Mouse (Mus musculus): ENCODE results near the gene Kcnk3. TPM values are rescaled to one million over a fixed set of nuclear protein-coding genes. Genes with fewer than 3 reads are reported as not detected.

Kcnk3 gene
- total RNA-seq, 2 experiments from 2014 or later = not detected

DNA sequence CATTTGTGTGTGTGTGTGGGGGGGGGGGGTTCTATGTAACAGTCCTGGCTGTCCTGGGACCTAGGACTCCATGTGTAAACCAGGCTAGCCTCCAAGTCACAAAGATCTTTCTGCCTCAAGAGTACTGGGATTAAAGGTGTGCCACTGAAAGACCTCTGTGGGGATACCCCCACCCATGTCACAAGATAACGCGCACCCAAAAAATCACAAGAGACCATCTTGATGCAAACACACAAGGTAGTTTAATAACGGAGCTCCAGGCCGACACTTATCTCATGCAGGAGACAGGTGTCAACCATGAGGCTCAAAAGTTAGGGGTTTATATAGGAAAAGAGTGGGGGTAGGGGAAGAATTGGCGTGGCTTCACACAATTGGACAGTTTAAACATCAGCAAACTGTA lies 72.8 kb downstream of the Kcnk3 start:
- no peak for ATAC-seq (replicated peaks; ENCODE audit: low FRiP score, low TSS enrichment, poor library complexity, severe bottlenecking)

DNA sequence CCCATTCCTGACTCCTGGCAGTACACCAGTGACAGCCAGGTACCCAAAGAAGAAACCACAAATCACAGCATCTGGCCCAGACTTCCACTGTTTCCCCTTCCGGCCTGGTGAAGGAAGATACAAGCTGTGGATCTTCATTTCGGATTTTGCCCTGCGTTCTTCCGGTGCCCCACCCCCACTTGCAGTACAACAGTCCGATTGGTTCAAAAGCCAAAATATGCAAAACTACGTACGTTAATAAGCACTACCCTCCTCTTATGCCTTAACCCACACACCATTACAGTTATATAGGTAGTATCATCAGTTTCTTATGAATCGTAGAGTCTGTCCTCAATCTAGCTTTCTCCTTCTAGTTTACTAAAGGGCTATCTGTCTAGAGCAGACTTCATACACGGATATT lies 77.4 kb downstream of the Kcnk3 start:
- ATAC-seq (replicated peaks; ENCODE audit: low FRiP score, low TSS enrichment, poor library complexity, severe bottlenecking) = no peak; the same call in 1 of the 2 replicates

DNA sequence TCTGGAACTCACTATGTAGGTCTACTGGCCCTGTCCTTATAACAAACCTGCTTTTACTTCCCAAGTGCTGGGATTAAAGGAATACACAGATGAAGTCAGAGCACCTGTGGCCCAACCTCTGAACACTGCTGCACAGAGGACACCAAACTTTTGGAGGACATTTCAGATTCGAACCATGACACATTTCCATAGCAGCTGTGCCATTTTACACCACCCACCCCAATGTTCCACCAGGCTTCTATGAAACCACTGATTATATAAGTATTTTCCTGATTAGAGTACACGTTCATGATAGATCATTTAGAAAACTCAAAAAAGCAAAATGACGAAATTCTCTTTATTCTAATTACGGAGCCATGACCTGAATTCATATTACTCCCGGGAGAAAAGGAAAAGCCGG lies 78.0 kb downstream of the Kcnk3 start:
- no peak for ATAC-seq (replicated peaks; ENCODE audit: low FRiP score, low TSS enrichment, poor library complexity, severe bottlenecking)

DNA sequence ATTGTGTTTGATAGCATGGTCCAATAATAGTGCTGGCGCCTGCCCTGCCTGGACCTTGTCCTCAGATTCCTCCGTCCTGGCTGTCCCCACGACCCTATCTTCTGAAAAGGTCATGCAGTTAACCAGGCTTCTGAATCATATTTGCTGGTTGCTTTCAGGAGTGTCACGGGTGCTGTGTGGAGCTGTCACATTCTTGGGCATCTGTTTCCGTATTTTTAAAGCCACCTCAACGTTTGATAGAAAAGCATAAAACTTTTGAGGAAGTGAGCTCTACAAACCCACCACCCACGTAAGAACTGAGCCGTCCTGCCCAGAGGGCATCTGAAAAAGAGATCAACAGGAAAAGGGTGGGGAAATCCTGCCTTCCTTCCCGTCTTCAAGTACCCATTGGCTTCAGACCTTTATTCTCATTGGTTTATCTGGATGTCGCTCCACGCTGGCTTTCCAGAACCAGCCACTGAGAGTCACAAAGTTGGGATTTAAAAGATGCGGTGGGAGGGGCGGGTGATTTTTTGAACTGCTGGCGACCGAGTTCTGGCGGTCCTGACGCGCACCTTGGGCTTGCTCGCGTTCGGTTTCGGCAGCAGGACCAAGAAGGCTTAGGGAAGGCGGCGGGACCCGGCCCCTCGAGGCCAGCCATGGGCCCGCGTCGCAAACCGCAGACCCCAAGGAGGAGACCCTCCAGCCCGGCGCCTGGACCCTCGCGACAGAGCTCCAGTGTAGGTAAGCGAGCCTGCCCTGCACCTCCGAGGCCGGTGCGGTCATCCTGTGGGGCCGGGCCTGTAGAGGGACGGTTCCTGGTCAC lies 78.6 kb downstream of the Kcnk3 start, which contains the start of gene Cenpa:
Gene Cenpa, plus strand, starts transcription at position 387 of the 805 bp plus-strand sequence.
- peak; percentile 92 for ATAC-seq (replicated peaks; ENCODE audit: low FRiP score, low TSS enrichment, poor library complexity, severe bottlenecking)

DNA sequence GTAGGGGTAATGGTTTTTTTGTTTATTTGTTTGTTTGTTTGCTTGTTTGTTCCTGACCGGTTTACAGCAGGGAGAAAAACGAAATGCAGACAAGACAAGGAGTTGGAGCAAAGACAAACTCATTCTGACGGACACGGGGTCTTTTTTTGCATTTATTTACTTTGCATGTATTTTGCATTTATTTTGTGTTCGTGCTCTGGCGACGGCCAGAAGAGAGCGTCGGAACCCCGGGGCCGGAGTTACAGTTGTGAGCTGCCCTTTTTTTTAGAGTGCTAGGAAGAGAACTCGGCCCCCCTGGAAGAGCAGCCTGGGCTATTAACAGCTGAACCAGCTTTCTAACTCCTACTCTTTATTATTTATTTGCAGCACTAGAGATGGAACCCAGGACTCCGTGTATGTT lies 79.2 kb downstream of the Kcnk3 start:
- ATAC-seq (replicated peaks; ENCODE audit: low FRiP score, low TSS enrichment, poor library complexity, severe bottlenecking) = no peak

DNA sequence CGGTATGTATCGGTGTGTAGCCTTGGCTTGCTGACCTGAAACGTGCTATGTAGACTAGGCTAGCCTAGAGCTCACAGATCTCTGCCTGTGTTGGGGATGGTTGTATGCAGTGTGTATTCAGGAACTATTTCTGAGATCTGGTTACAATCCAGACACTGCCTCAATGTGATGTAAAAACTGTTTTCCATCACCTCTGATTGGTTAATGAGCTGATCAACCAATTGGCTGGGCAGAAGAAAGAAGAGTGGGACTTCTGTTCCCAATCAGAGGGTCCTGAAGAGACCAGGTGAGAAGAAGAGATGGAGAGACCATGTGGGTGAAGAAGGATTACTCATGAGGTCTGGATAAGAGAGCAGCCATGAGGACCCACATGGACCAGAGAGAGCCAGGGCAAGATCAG lies 79.7 kb downstream of the Kcnk3 start:
- no peak for ATAC-seq (replicated peaks; ENCODE audit: low FRiP score, low TSS enrichment, poor library complexity, severe bottlenecking)

DNA sequence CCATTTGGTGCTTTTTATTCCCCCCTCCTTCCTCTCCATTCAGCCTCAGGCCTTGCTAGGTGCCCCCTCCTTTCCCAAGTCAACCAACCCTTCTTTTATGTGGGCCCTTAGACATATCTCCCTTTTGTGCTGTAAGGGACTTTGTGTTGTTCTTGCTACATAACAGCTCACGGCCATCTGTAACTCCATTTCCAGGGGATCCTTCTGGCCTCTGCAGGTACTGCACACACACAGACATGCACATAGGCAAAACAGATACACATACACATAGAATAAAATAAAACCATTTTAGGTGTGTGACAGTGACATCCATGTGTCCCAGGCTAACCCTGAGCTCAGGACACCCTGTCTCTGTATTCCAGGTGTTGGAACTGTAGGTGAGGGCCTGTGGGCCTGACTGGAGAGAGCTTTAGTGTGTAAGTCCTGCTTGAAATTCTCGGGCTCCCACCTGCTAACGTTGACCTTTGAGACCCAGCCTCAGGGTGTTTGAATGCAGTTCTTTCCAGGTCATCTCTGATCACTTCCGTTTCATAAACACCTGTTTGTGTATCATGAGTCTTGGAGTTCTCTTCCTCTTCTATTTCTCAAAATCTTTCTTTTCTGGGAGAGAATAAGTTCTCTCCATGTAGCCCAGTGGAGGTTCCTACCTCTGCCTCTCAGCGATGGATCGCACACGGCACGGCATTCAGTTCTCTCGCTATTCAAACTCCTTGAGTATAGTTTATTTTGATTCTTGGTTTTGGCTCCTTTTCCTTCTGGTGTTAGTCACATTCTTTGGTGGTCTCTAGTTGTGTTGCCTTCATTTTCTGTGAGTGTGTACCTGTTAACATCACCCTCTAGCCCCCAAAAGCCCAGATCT lies 80.9 kb downstream of the Kcnk3 start:
- 0 out of 2 replicates have a peak, but pooled peaks have one; percentile 24 for ATAC-seq (replicated peaks; ENCODE audit: low FRiP score, low TSS enrichment, poor library complexity, severe bottlenecking)

DNA sequence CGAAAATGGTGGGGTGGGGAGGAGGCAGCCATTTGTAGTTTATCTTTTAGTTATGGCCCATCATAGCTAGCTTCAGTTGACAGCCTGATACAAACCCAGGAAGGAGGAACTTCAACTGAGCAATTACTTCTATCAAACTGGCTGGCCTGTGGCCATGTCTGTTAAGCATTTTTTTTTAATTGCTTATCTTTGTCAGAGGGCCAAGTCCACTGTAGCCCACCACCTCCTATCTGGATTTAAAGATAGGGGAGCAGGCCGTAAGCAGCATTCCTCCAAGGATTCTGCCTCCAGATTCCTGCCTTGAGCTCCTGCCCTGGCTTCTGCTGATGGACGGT lies 81.5 kb downstream of the Kcnk3 start:
- no peak for ATAC-seq (replicated peaks; ENCODE audit: low FRiP score, low TSS enrichment, poor library complexity, severe bottlenecking)

DNA sequence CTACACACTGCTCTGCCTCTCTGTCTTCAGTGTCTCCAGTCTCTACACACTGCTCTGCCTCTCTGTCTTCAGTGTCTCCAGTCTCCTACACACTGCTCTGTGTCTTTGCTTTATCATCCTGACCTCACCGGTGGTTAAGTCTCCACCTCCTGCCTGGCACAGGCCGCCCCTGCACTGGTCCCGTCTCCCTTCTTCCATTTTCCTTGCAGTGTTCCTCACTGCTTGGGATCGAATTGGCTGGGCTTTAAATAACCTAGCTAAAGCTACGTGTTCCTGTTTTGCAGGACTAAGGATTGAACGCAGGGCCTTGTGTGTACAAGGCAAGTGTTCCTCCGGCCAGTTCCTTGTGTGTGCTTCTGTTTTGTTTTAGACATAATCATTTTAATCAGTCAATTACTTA lies 82.1 kb downstream of the Kcnk3 start:
- no peak for ATAC-seq (replicated peaks; ENCODE audit: low FRiP score, low TSS enrichment, poor library complexity, severe bottlenecking)

DNA sequence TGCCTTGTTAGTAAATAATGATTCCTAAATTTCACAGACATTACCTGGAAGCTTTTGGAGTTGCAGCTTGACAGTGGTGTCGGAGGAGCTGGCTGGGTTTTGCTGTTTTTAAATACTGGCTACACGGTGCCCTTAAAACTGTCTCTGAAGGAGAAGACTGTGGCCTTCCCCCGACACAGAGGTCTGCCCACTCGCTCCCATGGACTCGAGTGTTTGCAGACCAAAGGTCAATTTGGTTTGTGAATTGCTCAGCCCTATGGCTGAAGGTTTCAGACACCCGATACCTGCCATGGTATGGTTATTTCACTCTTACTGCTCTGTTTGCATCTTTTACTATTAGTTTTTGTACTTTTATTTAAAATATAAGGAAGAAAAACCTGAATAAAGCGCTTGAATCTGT lies 86.0 kb downstream of the Kcnk3 start:
- no peak for ATAC-seq (replicated peaks; ENCODE audit: low FRiP score, low TSS enrichment, poor library complexity, severe bottlenecking)

Other genes starting within 250 kb of the Kcnk3 start
- 0.24 TPM in 1 of 2 replicates, not detected in the other for gene Otof, start 126.2 kb upstream of the Kcnk3 start, total RNA-seq (2014; fragmentation: Nextera tagmentation)
- gene Otof, start 126.2 kb upstream of the Kcnk3 start, total RNA-seq (2017) = 0.15 TPM in 1 of 2 replicates, not detected in the other
- gene 1700001C02Rik, start 122.1 kb upstream of the Kcnk3 start, total RNA-seq (2014; fragmentation: Nextera tagmentation) = not detected in 2 replicates
- gene 1700001C02Rik, start 122.1 kb upstream of the Kcnk3 start, total RNA-seq (2017) = not detected in 2 replicates
- gene Cib4, start 42.3 kb upstream of the Kcnk3 start, total RNA-seq (2014; fragmentation: Nextera tagmentation) = not detected in 2 replicates
- not detected in 2 replicates for gene Cib4, start 42.3 kb upstream of the Kcnk3 start, total RNA-seq (2017)
- 18.5 and 23.4 TPM in 2 replicates for gene Slc35f6, start 59.8 kb downstream of the Kcnk3 start, total RNA-seq (2014; fragmentation: Nextera tagmentation)
- gene Slc35f6, start 59.8 kb downstream of the Kcnk3 start, total RNA-seq (2017) = 6.8 and 8.9 TPM in 2 replicates
- 337 and 377 TPM in 2 replicates for gene Cenpa, start 78.6 kb downstream of the Kcnk3 start, total RNA-seq (2014; fragmentation: Nextera tagmentation)
- gene Cenpa, start 78.6 kb downstream of the Kcnk3 start, total RNA-seq (2017) = 136 and 144 TPM in 2 replicates
- not detected in 2 replicates for gene Dpysl5, start 123.4 kb downstream of the Kcnk3 start, total RNA-seq (2014; fragmentation: Nextera tagmentation)
- gene Dpysl5, start 123.4 kb downstream of the Kcnk3 start, total RNA-seq (2017) = not detected in 2 replicates
- 0.25 TPM in 1 of 2 replicates, not detected in the other for gene Mapre3, start 226.5 kb downstream of the Kcnk3 start, total RNA-seq (2014; fragmentation: Nextera tagmentation)
- not detected in 2 replicates for gene Mapre3, start 226.5 kb downstream of the Kcnk3 start, total RNA-seq (2017)

Data from megakaryocyte-erythroid progenitor cell, adult 5-6 weeks (primary cell).